Mouse (Mus musculus): ENCODE measurements at regions not wholly inside any gene's neighbourhood (a gene's known extent, or its start where the extent isn't known, plus 50 kb on each side); places are given as distances from the start of the nearest gene placed in this dataset.

DNA sequence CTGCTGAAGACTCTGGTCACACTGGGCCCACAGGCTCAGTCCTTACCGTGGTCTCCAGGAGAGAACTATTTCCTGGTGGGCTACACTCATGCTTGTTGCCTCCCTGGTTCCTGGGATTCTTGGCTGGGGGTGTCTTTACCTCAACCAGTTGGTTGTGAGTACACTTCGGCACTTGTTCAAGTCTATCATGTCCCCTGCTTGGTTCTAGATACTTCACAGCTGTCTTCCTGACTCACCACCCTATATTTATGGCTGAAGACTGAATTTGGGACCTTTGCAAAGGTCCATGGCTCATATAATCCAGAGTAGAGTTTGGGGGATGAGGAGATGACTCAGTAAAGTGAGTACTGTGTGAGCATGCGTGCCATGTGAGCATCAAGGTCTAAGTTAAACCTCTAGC, 245.0 kb upstream of the Habp2 start:
- Histone ChIP-seq H3K27me3 (replicated peaks) (no peaks in the 10 kb centered on the region), H3K4me2 (no peak overlapping the region), H3K27ac (ENCODE audit: poor library complexity, severe bottlenecking) (no peak overlapping the region), H3K4me1 (replicated peaks) (no peaks in the 10 kb centered on the region), H3K36me3 (no peaks in the 10 kb centered on the region), H3K9ac (no peak overlapping the region), H3K9me3 (replicated peaks) (no peaks in the 10 kb centered on the region), H3K4me3 (no peak overlapping the region)
- ATAC-seq (ENCODE audit: insufficient number of reproducible peaks, low FRiP score): no peak
- 83% methylated on average over 3 of the region's 3 CpGs for WGBS

DNA sequence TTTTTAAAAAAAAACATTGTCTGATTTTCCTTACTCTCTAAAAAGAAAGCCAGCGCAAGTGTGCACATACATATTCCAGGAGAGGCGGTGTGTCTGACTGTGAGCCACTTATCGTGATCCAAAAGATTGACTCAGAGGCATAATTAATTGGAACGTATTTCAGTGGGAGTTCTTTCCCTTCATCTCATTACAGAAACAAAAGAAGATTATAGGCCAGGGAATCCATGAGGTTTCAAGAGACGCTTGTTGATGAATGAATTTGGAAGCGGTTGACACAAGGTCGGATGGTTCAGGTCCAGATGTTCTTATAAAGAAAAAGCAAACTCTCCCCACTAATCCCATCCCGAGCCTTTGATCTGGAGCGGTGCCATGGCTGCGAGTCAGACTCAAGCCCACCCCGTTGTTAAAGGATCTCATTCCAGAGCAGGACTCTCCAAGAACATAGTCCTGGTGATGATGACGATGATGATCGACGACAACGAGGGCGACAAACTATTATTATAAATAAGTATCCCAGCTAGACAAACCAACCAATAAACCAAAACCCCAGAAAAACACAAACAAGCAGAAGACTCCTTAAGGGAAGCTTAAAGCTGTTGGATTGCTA, 240.1 kb upstream of the Habp2 start:
- Histone ChIP-seq H3K36me3 (no peaks in the 10 kb centered on the region), H3K4me1 (replicated peaks) (no peaks in the 10 kb centered on the region), H3K4me3 (no peak overlapping the region), H3K9me3 (replicated peaks) (no peaks in the 10 kb centered on the region), H3K4me2 (no peak overlapping the region), H3K9ac (no peak overlapping the region), H3K27me3 (replicated peaks) (no peaks in the 10 kb centered on the region), H3K27ac (ENCODE audit: poor library complexity, severe bottlenecking) (no peak overlapping the region)
- 86% methylated on average over 16 of the region's 16 CpGs for WGBS
- ATAC-seq (ENCODE audit: insufficient number of reproducible peaks, low FRiP score): no peak

DNA sequence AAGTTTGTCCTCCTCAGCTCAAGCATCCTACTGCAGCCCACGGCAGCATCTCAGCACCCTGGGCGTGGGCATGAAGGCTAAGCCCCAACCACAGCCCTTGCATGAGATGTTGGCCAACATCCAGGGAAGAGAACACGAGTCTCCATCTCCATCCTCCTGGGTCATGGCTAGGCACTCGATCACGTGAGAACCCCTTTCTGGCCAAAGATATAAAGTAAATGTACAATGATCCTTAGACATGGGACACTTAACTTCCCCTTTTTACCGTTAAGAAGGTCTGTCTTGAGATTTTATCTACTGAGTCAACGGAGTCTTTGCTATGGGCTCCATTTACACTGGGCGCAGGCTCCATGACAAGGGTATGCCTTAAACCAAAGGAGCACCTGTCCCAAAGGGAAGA, 232.8 kb upstream of the Habp2 start:
- H3K27me3 ChIP-seq (replicated peaks): peaks cover 3% of the 10 kb centered on the region; the same call in 1 of the 2 replicates
- no peaks in the 10 kb centered on the region for H3K4me1 ChIP-seq (replicated peaks)
- H3K27ac ChIP-seq (ENCODE audit: poor library complexity, severe bottlenecking): no peak overlapping the region
- no peak overlapping the region for H3K9ac ChIP-seq
- H3K36me3 ChIP-seq: no peaks in the 10 kb centered on the region
- H3K4me2 ChIP-seq: no peak overlapping the region
- H3K4me3 ChIP-seq: no peak overlapping the region
- no peaks in the 10 kb centered on the region for H3K9me3 ChIP-seq (replicated peaks)
- ATAC-seq (ENCODE audit: insufficient number of reproducible peaks, low FRiP score): no peak
- WGBS: 84% methylated on average over 8 of the region's 8 CpGs

DNA sequence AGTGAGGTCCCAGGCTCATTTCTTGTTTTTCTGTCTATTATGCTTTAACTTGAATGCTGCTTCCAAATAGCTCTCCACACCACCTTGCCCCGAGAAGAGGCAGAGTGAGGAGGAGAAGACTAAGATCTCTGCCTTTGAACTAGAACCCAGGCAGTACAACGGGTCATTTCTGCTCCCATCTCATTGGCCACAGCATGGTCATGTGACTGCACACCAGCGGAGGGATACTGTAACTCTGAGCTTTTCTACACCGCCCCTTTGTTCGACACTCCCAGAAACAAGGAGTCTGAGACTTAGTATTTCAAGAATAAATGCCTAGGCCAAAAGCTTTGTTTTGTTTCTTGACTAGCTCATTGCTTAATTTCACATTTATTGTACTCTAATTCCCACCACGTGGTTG, 230.5 kb upstream of the Habp2 start:
- peaks cover 3% of the 10 kb centered on the region; the same call in 1 of the 2 replicates for H3K27me3 ChIP-seq (replicated peaks)
- no peak overlapping the region for H3K27ac ChIP-seq (ENCODE audit: poor library complexity, severe bottlenecking)
- H3K9ac ChIP-seq: no peak overlapping the region
- WGBS: 71% methylated on average over 6 of the region's 6 CpGs
- no peak for ATAC-seq (ENCODE audit: insufficient number of reproducible peaks, low FRiP score)
- no peak overlapping the region for H3K4me2 ChIP-seq
- H3K4me3 ChIP-seq: no peak overlapping the region
- no peaks in the 10 kb centered on the region for H3K4me1 ChIP-seq (replicated peaks)
- H3K36me3 ChIP-seq: no peaks in the 10 kb centered on the region
- H3K9me3 ChIP-seq (replicated peaks): no peaks in the 10 kb centered on the region

DNA sequence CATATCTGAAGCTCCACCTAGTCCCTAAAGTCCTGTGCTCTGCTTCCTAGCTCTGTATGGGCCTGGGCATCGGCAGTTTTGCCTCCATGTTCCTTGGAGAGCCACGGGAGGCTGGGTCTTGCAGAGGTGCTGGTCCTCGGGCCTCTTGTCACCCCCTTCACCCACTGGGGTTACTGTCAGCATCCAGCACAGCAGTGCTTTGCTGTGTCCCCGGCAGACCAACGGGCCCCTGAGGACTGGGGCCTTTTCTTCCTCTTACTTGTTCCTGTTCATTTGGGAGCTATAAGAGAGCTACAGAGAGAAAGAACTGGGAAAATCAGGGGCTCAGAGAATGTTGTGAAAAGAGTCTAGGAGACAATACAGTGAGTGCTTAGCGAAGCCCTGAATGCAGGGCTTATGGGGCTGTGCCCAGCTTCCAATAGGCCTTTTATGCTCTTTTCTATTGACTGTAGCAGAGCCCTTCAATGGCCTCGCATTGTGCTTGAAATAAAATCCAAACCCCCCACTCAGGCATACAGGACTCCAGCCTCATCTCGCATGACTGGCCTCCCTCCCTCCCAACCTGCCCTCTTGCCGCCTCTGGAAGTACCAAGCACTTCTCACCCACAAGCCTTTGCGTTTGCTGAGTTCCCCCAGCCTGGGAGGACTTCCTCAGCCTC, 224.9 kb upstream of the Habp2 start:
- H3K9ac ChIP-seq: no peak overlapping the region
- no peaks in the 10 kb centered on the region for H3K36me3 ChIP-seq
- WGBS: 74% methylated on average over 10 of the region's 10 CpGs
- H3K27ac ChIP-seq (ENCODE audit: poor library complexity, severe bottlenecking): no peak overlapping the region
- H3K9me3 ChIP-seq (replicated peaks): no peaks in the 10 kb centered on the region
- ATAC-seq (ENCODE audit: insufficient number of reproducible peaks, low FRiP score): no peak
- no peak overlapping the region for H3K4me2 ChIP-seq
- H3K4me3 ChIP-seq: no peak overlapping the region
- 0 out of 2 replicates have a peak, but pooled peaks cover 9% of the 10 kb centered on the region for H3K27me3 ChIP-seq (replicated peaks)
- H3K4me1 ChIP-seq (replicated peaks): no peaks in the 10 kb centered on the region

DNA sequence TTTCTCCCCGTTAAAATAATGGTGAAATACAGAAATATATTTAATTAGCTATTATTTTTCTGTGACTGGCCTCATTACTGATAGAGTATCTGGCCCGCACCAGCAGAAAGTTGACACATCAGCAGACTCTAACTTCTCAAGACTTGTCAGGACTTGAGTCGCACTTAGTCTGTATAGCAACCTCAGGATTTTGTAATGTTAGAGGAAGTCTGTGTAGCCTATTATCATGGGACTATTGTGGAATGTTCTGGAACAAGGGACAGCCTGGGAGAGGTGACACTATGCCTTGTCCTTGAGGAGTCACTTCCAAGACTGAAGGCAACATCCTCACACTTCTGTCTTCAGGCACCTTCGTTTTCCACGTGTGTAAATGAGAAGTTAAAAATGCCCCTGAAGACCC, 223.8 kb upstream of the Habp2 start:
- no peak for ATAC-seq (ENCODE audit: insufficient number of reproducible peaks, low FRiP score)
- Histone ChIP-seq H3K27ac (ENCODE audit: poor library complexity, severe bottlenecking) (no peak overlapping the region), H3K4me2 (no peak overlapping the region), H3K36me3 (no peaks in the 10 kb centered on the region), H3K4me1 (replicated peaks) (no peaks in the 10 kb centered on the region), H3K27me3 (replicated peaks) (0 out of 2 replicates have a peak, but pooled peaks cover 9% of the 10 kb centered on the region), H3K9me3 (replicated peaks) (no peaks in the 10 kb centered on the region), H3K4me3 (no peak overlapping the region), H3K9ac (no peak overlapping the region)
- WGBS: 75% methylated on average over 5 of the region's 5 CpGs

DNA sequence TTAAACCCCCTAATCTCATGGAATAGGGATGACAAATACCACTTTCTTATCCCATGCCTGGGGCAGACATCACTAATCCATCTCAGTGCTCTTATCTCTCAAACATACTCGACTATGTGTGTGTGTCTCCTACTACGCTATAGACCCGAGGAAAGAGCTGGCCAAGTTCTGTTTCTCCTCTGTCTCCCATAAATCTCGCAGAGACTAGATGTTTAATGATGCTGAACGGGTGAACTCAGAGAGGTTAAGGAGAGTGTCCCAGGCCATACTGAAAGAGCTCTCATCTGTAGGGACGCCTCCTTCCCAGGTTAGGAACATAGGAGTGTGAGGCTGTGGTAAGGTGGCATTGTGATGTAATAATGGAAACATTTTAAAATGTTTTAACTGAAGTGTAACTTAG, 221.2 kb upstream of the Habp2 start:
- 45% methylated on average over 6 of the region's 6 CpGs for WGBS
- Histone ChIP-seq H3K9me3 (replicated peaks) (no peaks in the 10 kb centered on the region), H3K27me3 (replicated peaks) (0 out of 2 replicates have a peak, but pooled peaks cover 9% of the 10 kb centered on the region), H3K4me2 (no peak overlapping the region), H3K9ac (no peak overlapping the region), H3K27ac (ENCODE audit: poor library complexity, severe bottlenecking) (no peak overlapping the region), H3K4me3 (no peak overlapping the region), H3K4me1 (replicated peaks) (peaks cover 9% of the 10 kb centered on the region; the same call in 1 of the 2 replicates), H3K36me3 (no peaks in the 10 kb centered on the region)
- ATAC-seq (ENCODE audit: insufficient number of reproducible peaks, low FRiP score): no peak

DNA sequence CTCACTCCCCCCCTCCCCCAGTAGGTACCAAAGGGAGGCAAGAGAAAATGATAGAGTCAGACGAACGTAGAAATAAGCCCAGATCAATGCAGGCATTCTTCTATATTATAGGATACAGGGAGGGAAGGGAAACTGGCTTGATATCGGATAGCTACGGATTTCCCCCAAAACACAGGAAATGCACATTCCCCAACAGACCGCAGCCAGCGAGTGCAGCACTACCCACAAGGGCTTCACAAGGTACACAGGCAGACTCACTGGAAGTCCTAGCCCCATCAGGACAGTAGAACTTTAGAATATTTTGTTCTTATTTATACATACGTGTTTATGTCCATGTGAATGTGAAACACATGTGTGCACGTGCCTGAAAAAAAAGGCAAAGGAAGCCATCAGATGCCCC, 218.8 kb upstream of the Habp2 start:
- ATAC-seq (ENCODE audit: insufficient number of reproducible peaks, low FRiP score): no peak
- no peak overlapping the region for H3K4me2 ChIP-seq
- no peak overlapping the region for H3K9ac ChIP-seq
- no peak overlapping the region for H3K4me3 ChIP-seq
- H3K9me3 ChIP-seq (replicated peaks): no peaks in the 10 kb centered on the region
- H3K36me3 ChIP-seq: no peaks in the 10 kb centered on the region
- H3K27ac ChIP-seq (ENCODE audit: poor library complexity, severe bottlenecking): no peak overlapping the region
- peaks cover 9% of the 10 kb centered on the region; the same call in 1 of the 2 replicates for H3K4me1 ChIP-seq (replicated peaks)
- 64% methylated on average over 8 of the region's 8 CpGs for WGBS
- H3K27me3 ChIP-seq (replicated peaks): no peaks in the 10 kb centered on the region

DNA sequence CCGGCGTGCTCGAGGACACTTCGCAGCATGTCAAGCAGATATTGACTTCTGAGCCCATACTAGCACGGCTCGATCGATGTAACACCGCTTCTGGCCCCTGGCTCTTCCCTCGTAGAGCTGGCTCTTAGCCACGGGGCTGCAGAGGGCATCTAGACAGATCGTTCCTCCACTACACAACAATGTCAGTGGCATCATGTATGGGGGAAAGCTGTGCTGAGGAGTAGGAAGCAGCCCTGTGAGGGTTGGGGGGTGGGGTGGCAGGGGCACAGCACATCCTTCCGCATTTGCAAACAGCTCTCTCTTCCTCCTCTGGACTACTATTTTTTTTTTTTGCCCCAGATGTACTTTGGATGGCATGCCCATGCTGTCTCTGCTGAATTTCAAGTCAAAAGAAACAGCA, 218.1 kb upstream of the Habp2 start:
- no peaks in the 10 kb centered on the region for H3K9me3 ChIP-seq (replicated peaks)
- H3K4me3 ChIP-seq: no peak overlapping the region
- H3K36me3 ChIP-seq: no peaks in the 10 kb centered on the region
- H3K27me3 ChIP-seq (replicated peaks): no peaks in the 10 kb centered on the region
- no peak for ATAC-seq (ENCODE audit: insufficient number of reproducible peaks, low FRiP score)
- no peak overlapping the region for H3K27ac ChIP-seq (ENCODE audit: poor library complexity, severe bottlenecking)
- H3K4me1 ChIP-seq (replicated peaks): peaks cover 9% of the 10 kb centered on the region; the same call in 1 of the 2 replicates
- H3K9ac ChIP-seq: no peak overlapping the region
- H3K4me2 ChIP-seq: no peak overlapping the region
- 68% methylated on average over 12 of the region's 12 CpGs for WGBS

DNA sequence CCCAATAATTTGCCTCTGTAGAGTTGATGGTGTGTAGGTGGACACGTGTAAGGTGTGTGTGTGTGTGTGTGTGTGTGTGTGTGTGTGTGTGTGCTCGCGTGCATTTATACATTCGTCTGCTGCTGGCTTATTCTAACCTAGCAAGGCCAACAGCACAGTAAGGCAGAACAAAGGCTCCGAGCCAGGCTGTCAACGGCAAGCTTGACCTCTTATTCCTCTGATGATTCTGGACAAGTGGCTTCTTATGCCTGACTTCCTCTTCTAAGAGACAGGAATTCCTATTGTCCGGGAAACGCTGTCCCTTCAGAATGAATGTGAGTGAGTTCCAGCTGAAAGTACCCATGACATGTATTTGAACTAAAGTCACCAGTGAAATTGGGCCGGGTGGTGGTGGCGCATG, 217.7 kb upstream of the Habp2 start:
- H3K36me3 ChIP-seq: no peaks in the 10 kb centered on the region
- no peak overlapping the region for H3K9ac ChIP-seq
- 56% methylated on average over 10 of the region's 10 CpGs for WGBS
- H3K27ac ChIP-seq (ENCODE audit: poor library complexity, severe bottlenecking): no peak overlapping the region
- ATAC-seq (ENCODE audit: insufficient number of reproducible peaks, low FRiP score): no peak
- peaks cover 9% of the 10 kb centered on the region; the same call in 1 of the 2 replicates for H3K4me1 ChIP-seq (replicated peaks)
- no peak overlapping the region for H3K4me3 ChIP-seq
- H3K4me2 ChIP-seq: no peak overlapping the region
- H3K27me3 ChIP-seq (replicated peaks): no peaks in the 10 kb centered on the region
- no peaks in the 10 kb centered on the region for H3K9me3 ChIP-seq (replicated peaks)

DNA sequence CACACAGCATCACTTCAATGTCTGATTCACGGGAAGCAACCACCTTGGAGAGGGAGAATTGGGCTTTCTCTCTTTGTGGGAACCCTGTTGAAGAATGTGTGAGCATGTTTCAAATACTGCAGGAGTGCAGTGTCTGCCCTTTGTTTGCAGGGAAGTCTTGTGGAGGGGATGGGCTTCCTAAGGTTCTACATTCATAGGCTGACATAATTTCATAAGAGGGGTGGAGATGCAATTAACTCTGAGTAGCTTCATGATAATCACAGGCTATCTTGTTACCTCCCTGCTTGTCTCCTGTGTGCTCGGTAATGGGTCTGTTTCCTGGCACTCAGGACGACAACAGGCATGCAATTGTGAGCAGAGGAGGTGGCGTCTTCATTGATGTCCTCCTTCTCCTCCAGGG, 215.6 kb upstream of the Habp2 start:
- Histone ChIP-seq H3K9ac (no peak overlapping the region), H3K36me3 (no peaks in the 10 kb centered on the region), H3K9me3 (replicated peaks) (no peaks in the 10 kb centered on the region), H3K27me3 (replicated peaks) (no peaks in the 10 kb centered on the region), H3K4me1 (replicated peaks) (peaks cover 9% of the 10 kb centered on the region; the same call in 1 of the 2 replicates), H3K4me3 (no peak overlapping the region), H3K27ac (ENCODE audit: poor library complexity, severe bottlenecking) (no peak overlapping the region), H3K4me2 (no peak overlapping the region)
- ATAC-seq (ENCODE audit: insufficient number of reproducible peaks, low FRiP score): no peak
- WGBS: 58% methylated on average over 4 of the region's 4 CpGs

DNA sequence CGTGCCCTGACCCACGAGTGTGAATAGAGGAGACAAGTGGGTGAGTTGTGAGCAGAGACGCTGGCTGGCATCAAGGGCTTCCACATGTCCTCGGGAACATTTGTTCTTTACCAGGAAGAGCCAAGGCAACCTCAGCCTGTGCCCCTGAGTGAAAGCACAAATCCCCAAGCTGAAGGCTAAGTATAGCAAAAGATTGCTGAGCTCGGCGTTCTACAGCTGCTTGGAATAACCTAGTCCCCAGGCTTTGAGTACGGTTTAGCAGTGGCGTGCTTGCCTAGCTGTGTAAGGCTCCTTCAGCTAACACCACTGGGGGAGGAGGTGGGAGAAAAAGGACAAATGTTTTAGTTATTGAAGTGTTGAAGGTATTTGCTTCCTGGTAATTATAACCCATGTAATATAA, 210.8 kb upstream of the Habp2 start:
- no peak overlapping the region for H3K4me3 ChIP-seq
- WGBS: 73% methylated on average over 8 of the region's 8 CpGs
- H3K27me3 ChIP-seq (replicated peaks): no peaks in the 10 kb centered on the region
- H3K9ac ChIP-seq: no peak overlapping the region
- no peaks in the 10 kb centered on the region for H3K36me3 ChIP-seq
- ATAC-seq (ENCODE audit: insufficient number of reproducible peaks, low FRiP score): no peak
- no peaks in the 10 kb centered on the region for H3K9me3 ChIP-seq (replicated peaks)
- no peaks in the 10 kb centered on the region for H3K4me1 ChIP-seq (replicated peaks)
- no peak overlapping the region for H3K27ac ChIP-seq (ENCODE audit: poor library complexity, severe bottlenecking)
- H3K4me2 ChIP-seq: no peak overlapping the region

All from heart, embryonic 12.5 days (tissue).